Comparison of ENCODE assay signal across 16 mouse cellular contexts in genomic region chr5:44725501-44725900, GRCm38 (mm10).
"Had no signal": no experiment of that assay in that cellular context is flagged by ENCODE, and none has a peak within 500 bp of the region (broad histone marks: within the 10 kb centered on the region; RNA-seq: fewer than 3 reads in every experiment).

No protein-coding gene starts in this region.

- H3K4me2 ChIP-seq: lung, embryonic 15.5 days; midbrain, embryonic 11.5 days; midbrain, embryonic 13.5 days; midbrain, embryonic 15.5 days; neural tube, embryonic 12.5 days; stomach, embryonic 15.5 days had no signal

- DNase-seq: lung, adult 2 months; lung, postnatal 14 days; lung, postnatal 36 days; right cerebral cortex, postnatal 14 days; thymus, adult 2 months; thymus, postnatal 36 days had no signal

- H3K9ac ChIP-seq: lung, embryonic 15.5 days; midbrain, embryonic 13.5 days; midbrain, embryonic 15.5 days; neural tube, embryonic 12.5 days; stomach, embryonic 15.5 days had no signal

- H3K27me3 ChIP-seq: lung, embryonic 15.5 days; megakaryocyte, embryonic 14.5 days; midbrain, embryonic 13.5 days; midbrain, embryonic 15.5 days; neural tube, embryonic 12.5 days; stomach, embryonic 15.5 days had no signal

- H3K9me3 ChIP-seq: lung, embryonic 15.5 days; megakaryocyte, embryonic 14.5 days; midbrain, embryonic 13.5 days; midbrain, embryonic 15.5 days; neural tube, embryonic 12.5 days; stomach, embryonic 15.5 days had no signal

- H3K36me3 ChIP-seq: lung, embryonic 15.5 days; midbrain, embryonic 13.5 days; midbrain, embryonic 15.5 days; neural tube, embryonic 12.5 days; stomach, embryonic 15.5 days had no signal

- H3K4me1 ChIP-seq: stomach, embryonic 15.5 days had no signal

- H3K27ac ChIP-seq: macrophage; midbrain, embryonic 13.5 days; midbrain, embryonic 15.5 days; neural tube, embryonic 12.5 days; stomach, embryonic 15.5 days; stomach, postnatal 0 days had no signal

- H3K4me3 ChIP-seq: lung, embryonic 15.5 days; megakaryocyte, embryonic 14.5 days; midbrain, embryonic 13.5 days; midbrain, embryonic 15.5 days; neural tube, embryonic 12.5 days; stomach, embryonic 15.5 days had no signal

- ATAC-seq: lung, postnatal 0 days; midbrain, embryonic 13.5 days; midbrain, embryonic 15.5 days had no signal
